14 mouse cellular contexts compared by ENCODE assay signal in the genomic region with DNA sequence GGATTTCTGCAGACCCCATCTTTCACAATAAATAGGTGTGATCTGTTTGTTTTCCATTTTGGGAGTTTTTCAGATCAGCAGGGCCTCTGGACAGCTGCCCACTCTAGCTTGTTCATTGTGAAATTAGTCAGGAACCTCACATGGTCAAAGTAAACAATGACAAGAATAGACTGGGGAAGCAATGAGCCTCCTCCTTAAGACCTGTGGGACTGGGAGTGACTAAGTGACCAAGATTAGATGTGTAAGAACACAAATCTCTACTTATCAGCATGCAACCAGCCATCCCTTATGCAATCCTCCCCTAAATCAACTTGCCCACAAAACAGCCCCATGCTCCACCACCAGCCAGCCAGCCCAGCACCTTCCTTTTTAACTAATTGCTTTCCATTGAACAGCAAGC. TPM values are rescaled to one million over a fixed set of nuclear protein-coding genes. Genes with fewer than 3 reads are reported as not detected.
DNase-seq lines count a peak whose midpoint lies in the region.
"Had no signal": no experiment of that assay in that cellular context is flagged by ENCODE, and none has a peak within 500 bp of the region (broad histone marks: within the 10 kb centered on the region; RNA-seq: fewer than 3 reads in every experiment).

No protein-coding gene starts in this region.

- intact Hi-C loops in left cerebral cortex, postnatal 25 days (cut with DNase I): no loop called here

- DNase-seq in heart, adult 11 months: peak; percentile 81
- no peak for DNase-seq in heart, adult 8-10 months (ENCODE audit: low spot score)
- peak; percentile 10 for DNase-seq in urinary bladder, postnatal 14 days (ENCODE audit: low spot score)
- no peak for DNase-seq in urinary bladder, postnatal 4 days (ENCODE audit: low spot score in 2 of 2)
- peak; percentile 41 for DNase-seq in lung, postnatal 14 days
- no peak for DNase-seq in gastrocnemius, postnatal 10 days
- DNase-seq in adrenal gland, postnatal 36 days: no peak
- no peak for DNase-seq in left cerebral cortex, postnatal 25 days (ENCODE audit: low spot score in 2 of 2)
- DNase-seq: adrenal gland, postnatal 25 days; cerebellum, adult 9-11 months; gastrocnemius, postnatal 25 days; heart, postnatal 14 days; liver, postnatal 0 days; right cerebral cortex, postnatal 14 days had no signal

RNA-seq across cellular contexts. Expression of a gene that starts 44.4 kb away (rescaled TPM):
- 1 to 10 TPM; 1.6 to 2.0 (median 1.7) TPM for total RNA-seq in heart, adult 8-10 months (2022)
- total RNA-seq in gastrocnemius, postnatal 10 days (2021): 1 to 10 TPM; 2.3 to 5.3 TPM
- 1 to 10 TPM; 1.6 to 1.8 TPM for total RNA-seq in adrenal gland, postnatal 36 days (2021)
- total RNA-seq in left cerebral cortex, postnatal 25 days (2021): 1 to 10 TPM; 1.0 to 1.2 TPM

Comparison
In these comparisons a context has a peak if more than half of its experiments do, and no peak if none do; other contexts are left out.
1. DNase-seq: peak in heart, adult 11 months (single experiment), urinary bladder, postnatal 14 days (single experiment) and lung, postnatal 14 days (single experiment); none in heart, adult 8-10 months (single experiment), urinary bladder, postnatal 4 days (0 of 2), gastrocnemius, postnatal 10 days (single experiment), adrenal gland, postnatal 36 days (0 of 2) and left cerebral cortex, postnatal 25 days (0 of 2).